Mouse (Mus musculus): ENCODE measurements around the gene Gm20388.

Gm20388 gene

DNA sequence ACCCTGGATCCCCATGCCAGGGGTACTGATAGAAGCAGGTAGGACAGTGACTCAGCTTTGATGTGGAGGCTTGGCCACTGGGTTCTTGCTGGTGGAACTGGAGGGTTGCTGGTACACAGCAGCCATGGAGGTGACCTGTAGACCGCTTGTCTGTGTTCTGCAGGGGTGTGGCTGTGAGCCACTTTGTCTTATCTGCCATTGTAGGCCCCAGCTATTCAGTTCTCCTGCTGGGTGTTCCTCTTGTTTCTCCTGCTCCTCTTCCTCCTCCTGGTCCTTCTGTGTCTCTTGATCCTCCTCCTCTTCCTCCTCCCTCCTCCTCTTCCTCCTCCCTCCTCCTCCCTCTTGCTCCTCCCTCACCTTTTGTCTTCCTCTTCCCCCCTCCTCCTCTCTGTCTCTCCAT lies 614.5 kb downstream of the Gm20388 start:
- DNase-seq (ENCODE audit: low read depth, low spot score) = no peak

GRCm38 (mm10) chr8:120525832-120526231 lies 615.2 kb downstream of the Gm20388 start:
- peak; percentile 88 for DNase-seq (ENCODE audit: low read depth, low spot score)

DNA sequence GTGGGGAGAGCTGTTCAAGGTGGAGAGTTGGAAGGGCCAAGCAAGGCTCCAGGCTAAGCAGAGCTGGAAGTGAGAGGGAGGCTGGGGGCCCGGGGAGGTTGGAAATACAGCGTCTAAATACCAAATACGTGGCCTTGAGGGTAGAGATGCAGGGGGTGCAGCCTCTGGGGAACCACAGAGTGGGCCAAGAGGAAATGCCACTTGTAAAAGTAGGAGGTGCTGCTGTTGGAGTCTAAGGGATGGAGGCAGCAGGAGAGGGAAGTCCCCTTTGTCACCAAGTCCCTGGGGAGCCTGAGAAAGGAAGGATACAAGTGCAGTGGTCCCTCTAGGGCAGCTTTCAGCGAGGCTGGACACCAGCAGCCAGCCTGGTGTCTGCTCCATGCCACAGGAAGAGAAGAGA lies 615.9 kb downstream of the Gm20388 start:
- DNase-seq (ENCODE audit: low read depth, low spot score) = no peak

DNA sequence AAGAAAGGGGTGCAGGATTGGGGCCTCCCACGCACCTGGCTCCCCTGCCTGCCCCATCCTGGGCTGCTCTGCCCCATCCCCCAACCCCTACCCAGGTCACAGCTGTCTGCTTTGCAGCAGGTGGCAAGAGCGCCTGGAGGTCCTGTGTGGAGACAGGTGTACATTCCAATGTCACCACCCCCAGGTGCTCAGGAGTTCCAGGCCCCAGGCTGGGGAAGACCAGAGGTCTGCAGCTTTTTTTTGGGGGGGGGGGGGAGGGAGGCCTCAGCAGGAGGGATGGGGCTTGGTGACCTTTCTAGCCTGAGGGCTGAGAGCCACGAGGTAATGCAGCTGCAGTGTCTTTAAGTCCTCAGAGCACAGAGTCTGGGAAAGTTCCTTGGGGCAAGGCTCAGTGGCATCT lies 617.7 kb downstream of the Gm20388 start:
- no peak for DNase-seq (ENCODE audit: low read depth, low spot score)

- DNase-seq (ENCODE audit: low read depth, low spot score) = no peak
Observed at GRCm38 (mm10) chr8:120529226-120529625, 618.6 kb downstream of the Gm20388 start.

DNA sequence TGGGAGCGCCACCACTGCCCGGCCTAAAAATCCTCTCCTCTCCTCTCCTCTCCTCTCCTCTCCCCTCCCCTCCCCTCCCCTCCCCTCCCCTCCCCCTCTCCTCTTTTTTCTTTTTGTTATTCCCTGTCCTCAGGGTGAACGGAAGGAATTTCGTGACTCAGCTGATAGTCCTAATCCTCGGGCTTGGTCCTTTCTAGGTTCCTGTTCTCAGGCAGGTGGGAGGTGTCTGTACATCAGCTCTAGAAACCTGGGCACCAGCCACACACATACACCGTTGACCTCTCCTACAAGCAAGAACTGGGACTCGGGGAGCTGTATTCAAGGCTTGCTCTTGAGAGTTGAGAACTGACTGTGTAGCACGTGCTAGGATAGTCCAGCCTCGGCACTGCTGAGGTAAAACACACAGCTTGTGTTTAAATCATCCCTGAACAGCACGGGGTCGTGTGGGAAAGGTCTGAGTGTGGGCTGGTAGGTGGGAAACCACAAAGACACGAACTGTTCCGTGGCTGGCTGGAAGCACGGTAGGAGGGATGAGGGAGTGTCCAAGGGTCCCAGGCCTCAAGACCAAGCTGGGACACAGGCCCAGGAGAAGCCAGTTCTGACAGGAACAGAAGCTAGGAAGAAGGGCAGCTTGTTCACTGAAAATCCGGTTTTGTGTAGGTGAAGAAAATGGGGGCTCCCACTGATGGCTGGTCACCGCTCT lies 620.5 kb downstream of the Gm20388 start:
- no peak for DNase-seq (ENCODE audit: low read depth, low spot score)

DNA sequence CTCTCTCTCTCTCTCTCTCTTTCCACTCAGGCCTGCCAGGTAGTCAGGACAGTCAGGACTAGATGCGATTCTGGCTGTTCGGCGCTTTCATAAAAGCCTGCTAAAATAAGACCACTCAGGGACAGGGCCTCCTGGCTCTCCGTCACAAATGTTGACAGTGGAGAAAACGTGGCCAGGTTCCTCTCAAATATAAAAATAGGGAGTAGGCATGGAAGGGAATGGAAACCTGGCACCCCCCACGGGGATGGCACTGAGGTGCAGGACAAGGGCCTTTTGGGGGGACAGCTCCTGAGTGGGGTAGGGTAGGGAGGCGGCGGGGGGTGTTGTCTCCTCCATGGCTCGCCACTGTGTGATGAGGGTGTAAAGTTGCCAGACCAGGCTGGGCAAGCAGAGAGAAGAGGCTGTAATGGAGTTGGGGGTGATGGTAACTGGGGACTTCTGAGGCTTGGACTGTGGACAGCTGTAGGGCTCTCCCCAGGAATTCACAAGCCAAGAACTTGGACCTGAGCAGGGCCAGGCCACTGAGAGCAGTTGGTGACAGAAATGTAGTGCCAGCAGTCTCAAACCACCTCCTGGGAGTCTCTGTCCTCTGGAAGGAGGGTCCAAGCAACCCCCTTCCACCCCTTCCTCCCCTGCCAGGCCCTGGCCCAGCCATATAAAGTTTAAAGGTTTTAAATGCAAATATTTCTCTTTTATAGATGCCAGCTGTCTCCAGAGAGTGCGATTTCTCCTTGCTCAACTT lies 621.3 kb downstream of the Gm20388 start:
- DNase-seq (ENCODE audit: low read depth, low spot score) = no peak

DNA sequence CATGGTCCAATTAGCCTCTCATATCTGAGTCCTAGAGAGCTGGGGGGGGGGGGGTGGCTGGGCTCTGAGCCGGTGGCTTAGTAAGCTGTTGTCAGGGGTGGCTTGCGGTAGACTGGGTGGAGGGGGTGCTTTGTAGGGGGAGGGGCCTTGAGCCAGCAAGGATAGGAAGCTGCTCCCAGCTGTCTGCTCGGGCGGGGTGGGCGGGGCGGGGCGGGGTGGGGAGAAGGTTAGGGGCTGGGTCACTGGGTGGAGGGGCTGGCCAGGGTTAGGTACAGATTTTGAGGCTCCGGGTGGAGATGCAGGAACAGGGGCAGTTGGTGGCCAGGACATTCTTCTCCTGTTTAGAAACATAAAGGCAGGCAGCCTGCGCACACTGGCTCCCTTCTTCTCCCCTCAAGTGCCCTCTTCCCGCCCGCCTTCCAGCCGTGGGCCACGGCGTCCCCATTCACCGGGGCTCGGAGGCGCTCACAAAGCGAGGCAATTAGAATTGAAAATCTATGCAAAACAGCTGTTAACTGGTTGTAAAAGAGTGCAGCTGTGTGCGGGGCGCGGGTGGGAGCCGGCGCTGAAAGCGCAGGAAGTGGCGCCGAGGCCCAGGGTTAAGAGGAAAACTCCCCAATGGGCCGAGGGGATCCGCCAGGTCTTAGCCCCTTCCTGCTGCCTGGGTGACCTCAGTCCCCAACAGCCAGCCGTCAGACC lies 622.0 kb downstream of the Gm20388 start:
- DNase-seq (ENCODE audit: low read depth, low spot score) = peak; percentile 64

DNA sequence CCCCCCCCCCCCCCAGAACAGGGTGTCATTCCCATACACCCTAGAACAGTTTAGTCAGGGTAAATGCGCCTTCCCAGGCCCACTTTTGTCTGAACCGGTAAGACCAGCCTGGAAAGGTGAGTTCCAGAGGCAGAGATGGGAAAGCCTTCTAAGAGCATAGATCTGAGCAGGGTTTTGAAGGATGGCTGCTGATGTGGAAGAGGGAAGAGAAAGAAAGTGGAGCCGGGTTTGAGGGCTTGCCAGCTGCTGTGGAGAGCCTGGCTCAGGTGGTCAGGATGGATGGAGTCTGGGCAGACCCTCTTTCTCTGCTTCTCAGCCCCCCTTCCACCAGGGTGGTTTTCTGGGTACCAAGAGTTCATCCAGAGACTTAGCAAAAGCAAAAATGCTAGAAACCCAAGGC lies 622.7 kb downstream of the Gm20388 start:
- no peak for DNase-seq (ENCODE audit: low read depth, low spot score)

- DNase-seq (ENCODE audit: low read depth, low spot score) = no peak
Observed at GRCm38 (mm10) chr8:120534080-120534479, 623.4 kb downstream of the Gm20388 start.

GRCm38 (mm10) chr8:120534504-120535368 lies 624.1 kb downstream of the Gm20388 start:
- DNase-seq (ENCODE audit: low read depth, low spot score) = peak; percentile 96

- DNase-seq (ENCODE audit: low read depth, low spot score) = peak; percentile 91
Observed at GRCm38 (mm10) chr8:120535452-120536305, 625.0 kb downstream of the Gm20388 start.

DNA sequence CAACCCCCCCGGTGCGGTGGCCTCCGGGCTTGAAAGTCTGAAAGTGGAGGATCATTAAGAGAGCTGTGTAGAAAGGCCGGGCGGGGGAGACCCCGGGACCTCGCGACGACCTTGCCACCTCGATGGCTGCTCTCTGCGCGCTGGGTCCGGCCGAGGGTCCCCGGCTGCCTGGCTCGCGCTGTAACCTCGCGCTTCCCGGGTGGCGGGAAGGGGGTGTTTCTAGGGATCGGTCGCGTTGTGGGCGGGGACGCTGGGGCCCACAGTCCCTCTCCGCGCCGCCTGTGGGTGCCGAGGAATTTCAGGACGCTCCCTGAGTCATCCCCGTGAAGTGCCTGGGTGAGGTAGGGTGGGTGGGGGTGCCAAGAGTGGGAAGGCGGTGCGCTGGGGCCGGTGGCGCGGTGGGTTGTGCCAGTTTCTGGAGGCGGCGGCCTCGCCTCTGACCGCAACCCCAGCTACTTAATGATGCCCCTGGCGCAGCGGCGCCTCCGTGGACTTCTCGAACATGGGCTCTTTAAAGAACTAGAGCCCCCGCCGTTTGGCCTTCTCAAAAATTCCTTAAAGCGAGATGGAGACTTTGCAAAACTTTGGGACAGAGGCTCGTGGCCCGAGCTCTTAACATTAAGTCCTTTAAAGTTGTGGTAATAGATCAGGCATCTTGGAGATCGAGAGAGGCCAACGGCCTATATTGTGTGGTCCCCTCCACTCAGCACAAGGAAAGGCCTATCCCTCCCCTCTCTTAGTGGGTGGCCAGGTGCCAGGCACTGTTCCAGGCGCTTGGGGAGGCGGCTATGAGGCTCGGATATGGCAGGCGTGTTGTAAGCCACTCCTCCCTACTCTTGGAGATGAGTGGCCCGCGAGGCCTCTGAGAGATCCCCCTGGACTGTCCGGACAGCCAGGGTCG lies 625.9 kb downstream of the Gm20388 start:
- peak; percentile 83 for DNase-seq (ENCODE audit: low read depth, low spot score)

GRCm38 (mm10) chr8:120537207-120537817 lies 626.7 kb downstream of the Gm20388 start:
- DNase-seq (ENCODE audit: low read depth, low spot score) = peak; percentile 89

DNA sequence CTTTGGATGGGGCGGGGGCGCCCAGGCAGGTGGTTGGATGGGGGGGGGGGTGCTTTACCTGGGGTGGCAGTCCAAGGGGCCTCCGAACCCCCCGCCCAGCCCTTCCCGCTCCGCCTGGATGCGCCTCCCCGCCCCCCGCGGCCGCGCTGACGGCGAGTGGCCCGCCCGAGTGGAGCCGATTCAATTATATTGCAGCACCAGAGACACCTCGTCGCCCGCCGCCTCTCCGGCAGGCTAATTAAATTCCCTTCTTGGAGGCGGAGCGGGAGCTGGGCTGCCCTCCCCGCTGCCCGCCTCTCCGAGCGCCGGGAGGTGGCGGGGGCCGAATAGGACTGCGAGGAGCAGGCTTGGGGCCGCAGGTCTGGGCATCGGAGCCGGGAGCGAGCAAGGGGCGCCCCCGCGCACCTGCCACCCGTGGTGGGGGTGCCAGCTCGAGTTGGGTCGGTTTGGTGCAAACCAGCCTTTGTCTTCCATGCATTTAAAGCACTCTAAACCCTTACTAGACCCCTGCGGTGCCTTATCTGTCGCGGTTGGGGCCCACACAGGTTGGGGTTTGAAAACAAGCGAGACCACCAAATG lies 627.3 kb downstream of the Gm20388 start:
- peak; percentile 91 for DNase-seq (ENCODE audit: low read depth, low spot score)

DNA sequence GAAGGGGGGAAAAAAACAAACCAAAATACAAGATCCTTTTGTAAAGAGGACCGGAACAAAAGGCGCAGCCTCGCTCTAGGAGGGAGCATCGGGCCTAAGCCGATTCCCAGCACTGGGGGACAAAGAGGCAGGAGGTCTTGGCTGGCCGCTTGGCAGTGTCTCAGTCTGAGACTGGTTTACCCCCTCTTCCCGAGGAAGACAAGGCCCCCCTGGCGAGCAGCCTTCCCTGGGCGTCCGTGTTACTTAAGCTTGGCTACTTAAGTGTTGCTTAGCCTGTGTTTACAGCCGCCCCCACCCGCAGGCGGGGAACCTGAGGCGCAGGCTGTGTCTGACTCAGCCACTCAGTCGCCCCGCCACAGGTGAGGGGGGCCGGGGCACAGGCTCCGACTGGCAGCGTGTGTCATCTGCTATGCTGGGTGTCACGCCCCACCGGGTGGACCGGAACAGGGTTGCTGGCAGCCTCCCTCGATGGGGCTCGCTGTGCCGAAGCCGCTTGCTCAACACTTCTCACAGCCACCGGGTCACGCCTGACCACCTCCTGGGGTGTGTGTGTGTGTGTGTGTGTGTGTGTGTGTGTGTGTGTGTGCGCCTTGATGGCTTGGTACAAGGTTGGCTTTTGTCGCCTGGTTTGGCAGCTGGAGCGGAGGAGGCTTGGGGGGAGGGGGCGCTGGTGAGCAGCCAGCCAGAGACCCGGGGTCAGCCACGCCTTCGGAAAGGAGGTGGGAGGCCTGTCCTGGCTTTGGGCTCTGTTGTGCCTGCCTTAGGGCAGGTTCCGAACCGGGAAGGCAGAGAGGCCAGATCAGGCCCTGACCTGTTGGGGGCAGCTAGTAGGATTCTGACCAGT lies 628.0 kb downstream of the Gm20388 start:
- peak; percentile 87 for DNase-seq (ENCODE audit: low read depth, low spot score)

DNA sequence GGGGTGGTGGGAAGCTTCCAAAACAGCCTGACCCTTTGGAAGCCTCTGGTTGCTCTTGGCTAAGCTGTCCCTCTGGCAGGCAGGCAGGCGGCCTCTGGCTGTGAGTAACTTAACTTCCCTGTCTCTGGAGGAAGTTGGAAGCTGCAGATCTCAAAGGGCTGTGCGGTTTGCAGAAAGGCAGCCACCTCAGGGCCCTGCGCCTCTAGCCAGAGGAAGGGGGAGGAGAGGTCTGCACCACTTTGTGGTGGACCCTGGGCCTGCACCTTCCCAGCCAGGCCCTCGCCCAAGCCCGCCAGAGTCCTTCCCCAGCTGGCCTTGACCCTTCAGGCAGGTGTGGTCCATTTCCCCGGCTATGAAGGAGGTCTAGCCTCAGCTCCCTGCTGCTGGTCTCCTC lies 628.7 kb downstream of the Gm20388 start:
- peak; percentile 62 for DNase-seq (ENCODE audit: low read depth, low spot score)
